Mouse (Mus musculus) embryonic facial prominence, embryonic 13.5 days (tissue): ENCODE measurements around the gene Cyp4x1. TPM values are rescaled to one million over a fixed set of nuclear protein-coding genes. Genes with fewer than 3 reads are reported as not detected.

ENCODE experiments used
- ATAC-seq: fragments of 200-750 bp; cut with Nextera tagmentation; 2 replicates; pipeline ENCODE4 v1.8.0; 2017; ENCODE audit warnings: low read depth; ENCODE audit not compliant: insufficient number of reproducible peaks, insufficient read depth, low FRiP score, low TSS enrichment
- H3K27ac ChIP-seq: fragments of 300-500 bp; sonication (generic); 2 replicates; pipeline ENCODE4 v1.5.1; 2015; ENCODE audit warnings: moderate library complexity, mild to moderate bottlenecking, inconsistent platforms
- H3K27me3 ChIP-seq: fragments of 300-500 bp; sonication (generic); 2 replicates; pipeline ENCODE4 v1.6.1; 2015; ENCODE audit warnings: mild to moderate bottlenecking, inconsistent platforms
- H3K36me3 ChIP-seq: fragments of 300-500 bp; sonication (generic); 2 replicates; pipeline ENCODE4 v1.6.1; 2015; ENCODE audit warnings: mild to moderate bottlenecking, inconsistent platforms
- H3K4me1 ChIP-seq: fragments of 300-500 bp; sonication (generic); 2 replicates; pipeline ENCODE4 v1.6.1; 2015; ENCODE audit warnings: inconsistent platforms
- H3K4me2 ChIP-seq: fragments of 300-500 bp; sonication (generic); 2 replicates; pipeline ENCODE4 v1.6.1; 2015; ENCODE audit warnings: moderate library complexity, mild to moderate bottlenecking, inconsistent platforms
- H3K4me3 ChIP-seq: fragments of 300-500 bp; sonication (generic); 2 replicates; pipeline ENCODE4 v1.5.1; 2015; ENCODE audit warnings: mild to moderate bottlenecking, inconsistent platforms
- H3K9ac ChIP-seq: fragments of 300-500 bp; sonication (generic); 2 replicates; pipeline ENCODE4 v1.6.1; 2015; ENCODE audit warnings: mild to moderate bottlenecking, inconsistent platforms
- H3K9me3 ChIP-seq: fragments of 300-500 bp; sonication (generic); 2 replicates; pipeline ENCODE4 v1.6.1; 2016; ENCODE audit warnings: inconsistent platforms
- WGBS: fragments of 180-500 bp; shearing (Covaris S2); methylation state at CpG from one replicate; pipeline ENCODE4 v1.1.7; 2015; ENCODE audit warnings: mixed read lengths; 5-methylcytosine and 5-hydroxymethylcytosine counted together
- polyA plus RNA-seq: library from polyadenylated mRNA; unstranded; fragments of >200 nt; fragmentation: Nextera tagmentation; extraction: Ambion mirVana; gene quantifications from 2 replicates; pipeline ENCODE4 v1.2.1, GENCODE M21; 2015

The Cyp4x1 gene
- polyA plus RNA-seq, 1 experiment from 2014 or later, result 0.08 TPM

GRCm38 (mm10) chr4:115063518-115064239, 70.4 kb downstream of the Cyp4x1 start:
- 4% methylated on average over 30 of the region's 31 CpGs for WGBS
- H3K4me1 ChIP-seq, result peaks cover 10% of the 10 kb centered on the region
- peak overlapping the region; percentile 57 for H3K4me3 ChIP-seq
- ATAC-seq, result no peak
- H3K27me3 ChIP-seq, result peaks cover 96% of the 10 kb centered on the region
- H3K9ac ChIP-seq, result peak overlapping the region; percentile 64
- H3K27ac ChIP-seq, result no peak overlapping the region
- H3K9me3 ChIP-seq, result no peaks in the 10 kb centered on the region
- H3K36me3 ChIP-seq, result no peaks in the 10 kb centered on the region
- H3K4me2 ChIP-seq, result peak overlapping the region; percentile 98

GRCm38 (mm10) chr4:115062875-115063517, 71.1 kb downstream of the Cyp4x1 start:
- H3K9me3 ChIP-seq, result no peaks in the 10 kb centered on the region
- H3K9ac ChIP-seq, result peak overlapping the region; percentile 64
- peak; percentile 80 for ATAC-seq
- H3K4me1 ChIP-seq, result peaks cover 10% of the 10 kb centered on the region
- peak overlapping the region; percentile 98 for H3K4me2 ChIP-seq
- H3K27me3 ChIP-seq, result peaks cover 96% of the 10 kb centered on the region
- no peak overlapping the region for H3K27ac ChIP-seq
- under 1% methylated on average over 47 of the region's 58 CpGs for WGBS
- no peaks in the 10 kb centered on the region for H3K36me3 ChIP-seq
- peak overlapping the region; percentile 57 for H3K4me3 ChIP-seq

GRCm38 (mm10) chr4:115062540-115062874, 71.6 kb downstream of the Cyp4x1 start:
- Histone ChIP-seq H3K4me3 (peak overlapping the region; percentile 57), H3K27ac (no peak overlapping the region), H3K9ac (peak overlapping the region; percentile 64), H3K27me3 (peaks cover 97% of the 10 kb centered on the region), H3K36me3 (no peaks in the 10 kb centered on the region), H3K4me1 (peaks cover 10% of the 10 kb centered on the region), H3K9me3 (no peaks in the 10 kb centered on the region), H3K4me2 (peak overlapping the region; percentile 98)
- WGBS, result under 1% methylated on average over 9 of the region's 9 CpGs
- no peak for ATAC-seq

GRCm38 (mm10) chr4:115060753-115061152, 73.3 kb downstream of the Cyp4x1 start:
- no peak overlapping the region for H3K4me2 ChIP-seq
- peaks cover 99% of the 10 kb centered on the region for H3K27me3 ChIP-seq
- H3K4me3 ChIP-seq, result no peak overlapping the region
- H3K27ac ChIP-seq, result no peak overlapping the region
- WGBS, result 14% methylated on average over 3 of the region's 3 CpGs
- peaks cover 18% of the 10 kb centered on the region for H3K4me1 ChIP-seq
- H3K9me3 ChIP-seq, result no peaks in the 10 kb centered on the region
- no peak overlapping the region for H3K9ac ChIP-seq
- no peaks in the 10 kb centered on the region for H3K36me3 ChIP-seq
- ATAC-seq, result no peak

GRCm38 (mm10) chr4:115059871-115060270, 74.2 kb downstream of the Cyp4x1 start:
- H3K27ac ChIP-seq, result no peak overlapping the region
- ATAC-seq, result no peak
- no peaks in the 10 kb centered on the region for H3K9me3 ChIP-seq
- no peaks in the 10 kb centered on the region for H3K36me3 ChIP-seq
- H3K4me1 ChIP-seq, result peaks cover 18% of the 10 kb centered on the region
- H3K9ac ChIP-seq, result no peak overlapping the region
- H3K27me3 ChIP-seq, result peaks cover 99% of the 10 kb centered on the region
- peak overlapping the region; percentile 20; the same call in 1 of the 2 replicates for H3K4me3 ChIP-seq
- 4% methylated on average over 12 of the region's 12 CpGs for WGBS
- H3K4me2 ChIP-seq, result no peak overlapping the region

- ATAC-seq, result no peak
- H3K4me3 ChIP-seq, result 0 out of 2 replicates have a peak overlapping the region, but pooled peaks have one; percentile 16
- peaks cover 18% of the 10 kb centered on the region for H3K4me1 ChIP-seq
- no peak overlapping the region for H3K27ac ChIP-seq
- peaks cover 99% of the 10 kb centered on the region for H3K27me3 ChIP-seq
- no peak overlapping the region for H3K9ac ChIP-seq
- no peaks in the 10 kb centered on the region for H3K9me3 ChIP-seq
- WGBS, result under 1% methylated on average over 23 of the region's 23 CpGs
- H3K36me3 ChIP-seq, result no peaks in the 10 kb centered on the region
- no peak overlapping the region for H3K4me2 ChIP-seq
These were observed 75.0 kb downstream of the Cyp4x1 start for GRCm38 (mm10) chr4:115058871-115059590.

GRCm38 (mm10) chr4:115058317-115058761, 75.7 kb downstream of the Cyp4x1 start:
- Histone ChIP-seq H3K4me2 (no peak overlapping the region), H3K4me1 (peaks cover 16% of the 10 kb centered on the region), H3K36me3 (no peaks in the 10 kb centered on the region), H3K27me3 (peaks cover 99% of the 10 kb centered on the region), H3K27ac (no peak overlapping the region), H3K9me3 (no peaks in the 10 kb centered on the region), H3K4me3 (peak overlapping the region; percentile 40), H3K9ac (no peak overlapping the region)
- no peak for ATAC-seq
- under 1% methylated on average over 20 of the region's 20 CpGs for WGBS

GRCm38 (mm10) chr4:115057674-115058316, 76.3 kb downstream of the Cyp4x1 start:
- no peaks in the 10 kb centered on the region for H3K9me3 ChIP-seq
- peak overlapping the region; percentile 64; the same call in 1 of the 2 replicates for H3K4me2 ChIP-seq
- no peaks in the 10 kb centered on the region for H3K36me3 ChIP-seq
- under 1% methylated on average over 33 of the region's 33 CpGs for WGBS
- H3K27me3 ChIP-seq, result peaks cover 99% of the 10 kb centered on the region
- ATAC-seq, result no peak
- no peak overlapping the region for H3K9ac ChIP-seq
- no peak overlapping the region for H3K27ac ChIP-seq
- peak overlapping the region; percentile 40 for H3K4me3 ChIP-seq
- peaks cover 12% of the 10 kb centered on the region for H3K4me1 ChIP-seq

GRCm38 (mm10) chr4:115056921-115057673, 77.0 kb downstream of the Cyp4x1 start:
- Histone ChIP-seq H3K9ac (peak overlapping the region; percentile 57), H3K27me3 (peaks cover 99% of the 10 kb centered on the region), H3K4me3 (peak overlapping the region; percentile 40), H3K27ac (peak overlapping the region; percentile 55), H3K4me1 (peaks cover 16% of the 10 kb centered on the region), H3K36me3 (no peaks in the 10 kb centered on the region), H3K9me3 (no peaks in the 10 kb centered on the region), H3K4me2 (peak overlapping the region; percentile 64)
- no peak for ATAC-seq
- WGBS, result under 1% methylated on average over 48 of the region's 48 CpGs

GRCm38 (mm10) chr4:115056371-115056920, 77.6 kb downstream of the Cyp4x1 start, which contains the start of gene Tal1:
Tal1 (plus strand) TSS chr4:115056426.
- Histone ChIP-seq H3K4me3 (peak within 1 kb of the TSS; percentile 40), H3K4me1 (peaks cover 16% of the 10 kb centered on the region), H3K9me3 (no peaks in the 10 kb centered on the region), H3K27ac (peak within 1 kb of the TSS; percentile 55), H3K27me3 (peaks cover 99% of the 10 kb centered on the region), H3K4me2 (peak within 1 kb of the TSS; percentile 64), H3K9ac (peak within 1 kb of the TSS; percentile 57), H3K36me3 (no peaks in the 10 kb centered on the region)
- WGBS, result under 1% methylated on average over 60 of the region's 60 CpGs
- 0 out of 2 replicates have a peak, but pooled peaks have one; percentile 10 for ATAC-seq
